Mouse (Mus musculus) leukemia stem cell, adult 10-12 weeks (primary cell): ENCODE measurements around the gene Zfp664. TPM values are rescaled to one million over a fixed set of nuclear protein-coding genes. Genes with fewer than 3 reads are reported as not detected.

Experiments used
- polyA plus RNA-seq: library from polyadenylated mRNA; stranded (reverse); fragments of >175 nt; gene quantifications from 2 replicates; pipeline ENCODE4 v1.2.3, GENCODE M21; 2012; ENCODE audit warnings: low replicate concordance

Gene Zfp664
- 35.6 and 41.4 TPM in 2 replicates for polyA plus RNA-seq

DNA sequence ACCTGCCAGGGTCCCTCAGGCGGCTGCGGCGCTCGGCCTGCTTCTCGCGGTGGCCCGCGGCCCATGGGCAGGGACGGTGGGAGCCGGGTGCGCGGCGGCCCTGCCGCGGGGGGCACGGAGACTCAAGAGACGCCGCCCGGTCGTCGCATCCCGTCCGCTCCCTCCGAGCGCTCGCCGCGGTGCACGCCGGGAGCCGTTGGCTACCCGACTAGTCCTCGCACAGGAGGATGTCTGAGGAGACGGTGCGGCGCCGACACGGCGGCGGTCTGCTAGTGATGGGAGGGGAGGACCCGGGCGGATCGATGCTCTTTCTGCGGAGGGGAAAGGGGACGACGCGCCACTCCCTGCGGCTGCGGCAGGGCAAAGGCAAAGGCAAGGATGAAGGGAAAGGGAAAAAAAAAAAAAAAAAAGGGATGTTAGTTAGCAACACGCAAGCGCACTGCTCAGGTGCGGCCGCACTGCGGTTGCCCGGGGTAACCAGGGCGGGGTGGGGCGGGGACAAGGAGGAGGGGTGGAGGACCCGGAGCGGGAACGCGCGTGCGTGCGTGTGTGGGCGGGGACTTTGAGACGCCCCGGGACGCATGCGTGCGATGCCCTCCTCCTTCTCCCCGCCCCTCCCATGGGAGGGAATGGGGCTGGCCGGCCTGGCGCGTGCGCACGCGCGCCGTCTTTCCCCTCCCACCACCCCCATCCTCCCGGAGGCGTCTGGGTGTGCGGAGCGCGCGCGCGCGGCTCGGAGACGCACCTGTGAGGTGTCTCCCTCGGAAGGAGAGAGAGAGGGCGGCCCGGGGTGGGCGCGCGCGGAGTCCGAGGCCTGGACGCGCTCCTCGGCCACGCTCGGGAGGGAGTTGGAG is at the start of gene Zfp664, which contains the start of gene Ccdc92:
TSS of gene Zfp664 (plus strand) at position 679 of the 854 bp plus-strand sequence.
TSS of gene Ccdc92 (minus strand) at position 412 of the 854 bp plus-strand sequence.

Other genes starting within 250 kb of the Zfp664 start
- gene Atp6v0a2, start 234.1 kb upstream of the Zfp664 start, polyA plus RNA-seq, result 6.1 and 27.7 TPM in 2 replicates
- 0.02 TPM in 1 of 2 replicates, not detected in the other for gene Dnah10, start 137.6 kb upstream of the Zfp664 start, polyA plus RNA-seq
- gene Ccdc92, start 267 bp upstream of the Zfp664 start, polyA plus RNA-seq, result 3.7 and 5.3 TPM in 2 replicates
- gene Rflna, start 140.5 kb downstream of the Zfp664 start, polyA plus RNA-seq, result 0.27 TPM in 1 of 2 replicates, not detected in the other